Mouse (Mus musculus) neutrophil, adult 83 days (primary cell): ENCODE results near the gene Sfmbt2. TPM values are rescaled to one million over a fixed set of nuclear protein-coding genes. Genes with fewer than 3 reads are reported as not detected.

Experiments used
- total RNA-seq, 2 experiments: library from RNA; stranded (reverse); gene quantifications; one replicate each; pipeline ENCODE4 v1.2.4; 2023

Gene Sfmbt2
- 10 to 100 TPM; 10.7 to 14.8 TPM for total RNA-seq

DNA sequence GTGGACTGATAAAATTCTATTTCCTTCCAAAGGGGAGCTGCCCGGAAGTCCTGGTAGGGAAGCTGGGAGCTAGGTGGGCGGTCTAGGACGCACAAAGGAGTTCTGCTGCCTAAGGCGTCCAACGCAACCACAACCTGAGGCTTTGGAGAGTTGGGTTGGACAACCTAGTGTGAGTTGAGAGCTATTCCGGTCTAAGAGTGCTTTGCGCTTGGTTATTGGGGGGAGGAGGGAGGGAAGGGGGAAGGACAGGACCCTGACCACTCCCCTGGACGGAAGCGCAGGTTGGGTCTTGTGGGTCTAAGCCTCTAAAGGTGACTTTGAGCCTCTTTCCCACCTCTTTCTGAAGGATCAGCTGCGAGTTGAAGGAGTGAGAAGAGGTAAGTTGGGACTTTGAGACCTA is at the start of gene Sfmbt2:
TSS of gene Sfmbt2 (plus strand) at position 335 of the 400 bp plus-strand sequence.

Other genes starting within 250 kb of the Sfmbt2 start
- not detected for gene Itih2, start 239.1 kb upstream of the Sfmbt2 start, total RNA-seq
- 1 to 10 TPM; 6.6 TPM for gene Itih5, start 216.9 kb upstream of the Sfmbt2 start, total RNA-seq